Mouse (Mus musculus): Measurements from ENCODE around the gene Mthfd1l.

Mthfd1l gene

GRCm38 (mm10) chr10:3972981-3973588, at the start of gene Mthfd1l:
Mthfd1l (plus strand) TSS chr10:3973118.
- in situ Hi-C loops (cut with MboI, MseI): no loop called here

- in situ Hi-C loops (cut with MboI, MseI): no loop called here
These were observed 44.8 kb upstream of the Mthfd1l start for GRCm38 (mm10) chr10:3928008-3928545.

GRCm38 (mm10) chr10:3931831-3932230, 41.1 kb upstream of the Mthfd1l start:
- in situ Hi-C loops (cut with MboI, MseI): no loop called here

- in situ Hi-C loops (cut with MboI, MseI): no loop called here
These were observed 39.5 kb upstream of the Mthfd1l start for GRCm38 (mm10) chr10:3933311-3933940.

GRCm38 (mm10) chr10:3936864-3937263, 36.1 kb upstream of the Mthfd1l start:
- in situ Hi-C loops (cut with MboI, MseI): no loop called here

- in situ Hi-C loops (cut with MboI, MseI): loop anchor here (5.0 kb wide), 1 partner anchor 608 kb away; no protein-coding TSS in a partner anchor
These were observed 32.9 kb upstream of the Mthfd1l start for GRCm38 (mm10) chr10:3939895-3940595.

GRCm38 (mm10) chr10:3940596-3940975, 32.3 kb upstream of the Mthfd1l start:
- in situ Hi-C loops (cut with MboI, MseI): loop anchor here (5.0 kb wide), 1 partner anchor 608 kb away; no protein-coding TSS in a partner anchor

- in situ Hi-C loops (cut with MboI, MseI): loop anchor here (5.0 kb wide), 1 partner anchor 609 kb away; no protein-coding TSS in a partner anchor
These were observed 31.7 kb upstream of the Mthfd1l start for GRCm38 (mm10) chr10:3941054-3941757.

- in situ Hi-C loops (cut with MboI, MseI): loop anchor here (5.0 kb wide), 1 partner anchor 610 kb away; no protein-coding TSS in a partner anchor
These were observed 30.6 kb upstream of the Mthfd1l start for GRCm38 (mm10) chr10:3942289-3942688.

GRCm38 (mm10) chr10:3943492-3944395, 29.2 kb upstream of the Mthfd1l start:
- in situ Hi-C loops (cut with MboI, MseI): loop anchor here (5.0 kb wide), 1 partner anchor 611 kb away; no protein-coding TSS in a partner anchor

GRCm38 (mm10) chr10:3946871-3947270, 26.0 kb upstream of the Mthfd1l start:
- in situ Hi-C loops (cut with MboI, MseI): loop anchor here (5.0 kb wide), 1 partner anchor 415 kb away; no protein-coding TSS in a partner anchor

- in situ Hi-C loops (cut with MboI, MseI): loop anchor here (5.0 kb wide), 1 partner anchor 415 kb away; no protein-coding TSS in a partner anchor
These were observed 25.6 kb upstream of the Mthfd1l start for GRCm38 (mm10) chr10:3947346-3947745.

GRCm38 (mm10) chr10:3949306-3949705, 23.6 kb upstream of the Mthfd1l start:
- in situ Hi-C loops (cut with MboI, MseI): loop anchor here (5.0 kb wide), 1 partner anchor 417 kb away; no protein-coding TSS in a partner anchor

GRCm38 (mm10) chr10:3956471-3956870, 16.4 kb upstream of the Mthfd1l start:
- in situ Hi-C loops (cut with MboI, MseI): no loop called here

- in situ Hi-C loops (cut with MboI, MseI): no loop called here
These were observed 14.3 kb upstream of the Mthfd1l start for GRCm38 (mm10) chr10:3958591-3958990.

GRCm38 (mm10) chr10:3969026-3969425, 3.9 kb upstream of the Mthfd1l start:
- in situ Hi-C loops (cut with MboI, MseI): no loop called here

GRCm38 (mm10) chr10:3972237-3972636, 681 bp upstream of the Mthfd1l start:
- in situ Hi-C loops (cut with MboI, MseI): no loop called here

GRCm38 (mm10) chr10:3973589-3974070, 712 bp downstream of the Mthfd1l start:
- in situ Hi-C loops (cut with MboI, MseI): no loop called here

- in situ Hi-C loops (cut with MboI, MseI): no loop called here
These were observed 1.5 kb downstream of the Mthfd1l start for GRCm38 (mm10) chr10:3974380-3974779.
